Mouse (Mus musculus) lung, adult 2 months (tissue): Measurements from ENCODE around the gene Chrm1. TPM values are rescaled to one million over a fixed set of nuclear protein-coding genes. Genes with fewer than 3 reads are reported as not detected.

ENCODE experiments used
- DNase-seq: peaks from one replicate; pipeline ENCODE4 v3.0.0; 2022
- H3K4me1 ChIP-seq: fragments of 200-500 bp; 2 replicates; pipeline ENCODE4 v1.6.1; 2011; ENCODE audit warnings: low read length; ENCODE audit not compliant: control insufficient read depth, insufficient read depth
- H3K4me3 ChIP-seq: fragments of 200-500 bp; replicated peaks from 2 replicates; pipeline ENCODE3; 2011; ENCODE audit warnings: low read depth, mild to moderate bottlenecking, control low read depth, low read length; ENCODE audit errors: extremely low read depth
- CTCF ChIP-seq: fragments of 200-500 bp; IDR thresholded peaks from 2 replicates; pipeline ENCODE4 v1.5.1; 2011; ENCODE audit warnings: mild to moderate bottlenecking, low read length, control low read depth; ENCODE audit not compliant: insufficient read depth
- POLR2A ChIP-seq: fragments of 200-500 bp; IDR thresholded peaks from 2 replicates; pipeline ENCODE4 v1.6.1; 2011; ENCODE audit warnings: low read depth, mild to moderate bottlenecking, control low read depth, low read length, borderline replicate concordance; ENCODE audit errors: extremely low read depth
- WGBS: fragments of 180-500 bp; shearing (Covaris S2); methylation state at CpG from one replicate; pipeline ENCODE4 v1.1.7; 2018; 5-methylcytosine and 5-hydroxymethylcytosine counted together
- polyA plus RNA-seq: library from polyadenylated mRNA; depleted of rRNA; stranded (reverse); fragments of >200 nt; gene quantifications from 2 replicates; pipeline ENCODE4 v1.2.3, GENCODE M21; 2012

Gene Chrm1
- polyA plus RNA-seq, 1 experiment, result 0.89 TPM

GRCm38 (mm10) chr19:8703571-8703970, 40.0 kb downstream of the Chrm1 start:
- H3K4me3 ChIP-seq, result no peak overlapping the region
- no peak for TF ChIP-seq CTCF
- no peak for TF ChIP-seq POLR2A
- DNase-seq, result no peak
- peaks cover 6% of the 10 kb centered on the region for H3K4me1 ChIP-seq
- 61% methylated on average over 4 of the region's 4 CpGs for WGBS

- TF ChIP-seq CTCF (no peak), POLR2A (no peak)
- 78% methylated on average over 6 of the region's 6 CpGs for WGBS
- no peak for DNase-seq
- Histone ChIP-seq H3K4me1 (peaks cover 14% of the 10 kb centered on the region), H3K4me3 (no peak overlapping the region)
Observed at GRCm38 (mm10) chr19:8705026-8705708, 41.6 kb downstream of the Chrm1 start.

GRCm38 (mm10) chr19:8706132-8706667, 42.6 kb downstream of the Chrm1 start:
- Histone ChIP-seq H3K4me1 (peaks cover 19% of the 10 kb centered on the region), H3K4me3 (no peak overlapping the region)
- whole genome bisulfite sequencing, result 55% methylated on average over 7 of the region's 7 CpGs
- TF ChIP-seq POLR2A, result no peak
- no peak for TF ChIP-seq CTCF
- no peak for DNase-seq

GRCm38 (mm10) chr19:8706930-8707329, 43.3 kb downstream of the Chrm1 start:
- no peak for TF ChIP-seq CTCF
- no peak for TF ChIP-seq POLR2A
- 83% methylated on average over 7 of the region's 7 CpGs for WGBS
- Histone ChIP-seq H3K4me1 (peaks cover 23% of the 10 kb centered on the region), H3K4me3 (no peak overlapping the region)
- no peak for DNase-seq

- WGBS, result 75% methylated on average over 8 of the region's 8 CpGs
- TF ChIP-seq CTCF, result no peak
- no peak for TF ChIP-seq POLR2A
- Histone ChIP-seq H3K4me1 (peaks cover 19% of the 10 kb centered on the region), H3K4me3 (no peak overlapping the region)
- DNase-seq, result no peak
Observed at GRCm38 (mm10) chr19:8708954-8709353, 45.4 kb downstream of the Chrm1 start.

GRCm38 (mm10) chr19:8710057-8710456, 46.5 kb downstream of the Chrm1 start:
- TF ChIP-seq POLR2A, result no peak
- TF ChIP-seq CTCF, result no peak
- WGBS, result 54% methylated on average over 2 of the region's 2 CpGs
- Histone ChIP-seq H3K4me3 (no peak overlapping the region), H3K4me1 (peaks cover 19% of the 10 kb centered on the region)
- no peak for DNase-seq

GRCm38 (mm10) chr19:8711506-8711905, 47.9 kb downstream of the Chrm1 start:
- TF ChIP-seq POLR2A (no peak), CTCF (no peak)
- H3K4me3 ChIP-seq, result peak overlapping the region; percentile 69
- WGBS, result 18% methylated on average over 4 of the region's 4 CpGs
- H3K4me1 ChIP-seq, result peaks cover 16% of the 10 kb centered on the region
- no peak for DNase-seq

- Histone ChIP-seq H3K4me1 (peaks cover 16% of the 10 kb centered on the region), H3K4me3 (peak overlapping the region; percentile 84)
- TF ChIP-seq POLR2A, result no peak
- 21% methylated on average over 10 of the region's 10 CpGs for WGBS
- DNase-seq, result no peak
Observed at GRCm38 (mm10) chr19:8711949-8712869, 48.6 kb downstream of the Chrm1 start.

- TF ChIP-seq CTCF, result no peak
- peak; percentile 7; the same call in 1 of the 2 replicates for TF ChIP-seq POLR2A
- peak; percentile 80 for DNase-seq
- peak overlapping the region; percentile 84 for H3K4me3 ChIP-seq
- H3K4me1 ChIP-seq, result peaks cover 16% of the 10 kb centered on the region
- under 1% methylated on average over 13 of the region's 13 CpGs for WGBS
Observed at GRCm38 (mm10) chr19:8712870-8713305, 49.3 kb downstream of the Chrm1 start.
